Mouse (Mus musculus) ES-E14 (cell line): ENCODE measurements around the gene Myl6.

ENCODE experiments used
- CHD2 ChIP-seq: IDR thresholded peaks from 2 replicates; pipeline ENCODE4 v1.6.1; 2014; ENCODE audit warnings: mild to moderate bottlenecking, low read depth, low read length, inconsistent platforms
- HCFC1 ChIP-seq: IDR thresholded peaks from 2 replicates; pipeline ENCODE4 v1.6.1; 2012; ENCODE audit warnings: low read length, inconsistent platforms, borderline replicate concordance; ENCODE audit not compliant: insufficient read depth
- MAFK ChIP-seq: IDR thresholded peaks from 2 replicates; pipeline ENCODE4 v1.6.1; 2014; ENCODE audit warnings: mild to moderate bottlenecking, low read depth, low read length, inconsistent platforms; ENCODE audit not compliant: insufficient read depth
- ZC3H11A ChIP-seq: IDR thresholded peaks from 2 replicates; pipeline ENCODE4 v1.6.1; 2012; ENCODE audit warnings: low read depth, mild to moderate bottlenecking, inconsistent platforms, low read length, borderline replicate concordance
- ZNF384 ChIP-seq: IDR thresholded peaks from 2 replicates; pipeline ENCODE4 v1.6.1; 2012; ENCODE audit warnings: low read depth, low read length, inconsistent platforms

GRCm38 (mm10) chr10:128511189-128511588 lies 17.2 kb upstream of the Myl6 start:
- TF ChIP-seq HCFC1 (no peak), CHD2 (no peak), ZC3H11A (no peak), MAFK (no peak), ZNF384 (no peak)
